Mouse (Mus musculus): ENCODE measurements around the gene Map2k3. TPM values are rescaled to one million over a fixed set of nuclear protein-coding genes. Genes with fewer than 3 reads are reported as not detected.

Map2k3 gene
- total RNA-seq, 2 experiments from 2014 or later, result 14.0 to 14.1 TPM

- intact Hi-C loops (cut with DNase I), result no loop called here
- DNase-seq (ENCODE audit: low spot score in 2 of 2), result no peak
Observed at GRCm38 (mm10) chr11:60952362-60952761, 20.5 kb downstream of the Map2k3 start.

GRCm38 (mm10) chr11:60952986-60953385, 21.2 kb downstream of the Map2k3 start:
- no peak for DNase-seq (ENCODE audit: low spot score in 2 of 2)
- intact Hi-C loops (cut with DNase I), result no loop called here

GRCm38 (mm10) chr11:60953803-60954202, 22.0 kb downstream of the Map2k3 start:
- intact Hi-C loops (cut with DNase I), result loop anchor here (1.0 kb wide), 2 partner anchors 89 to 137 kb away; no protein-coding TSS in a partner anchor
- DNase-seq (ENCODE audit: low spot score in 2 of 2), result peak; percentile 84 to 90

DNA sequence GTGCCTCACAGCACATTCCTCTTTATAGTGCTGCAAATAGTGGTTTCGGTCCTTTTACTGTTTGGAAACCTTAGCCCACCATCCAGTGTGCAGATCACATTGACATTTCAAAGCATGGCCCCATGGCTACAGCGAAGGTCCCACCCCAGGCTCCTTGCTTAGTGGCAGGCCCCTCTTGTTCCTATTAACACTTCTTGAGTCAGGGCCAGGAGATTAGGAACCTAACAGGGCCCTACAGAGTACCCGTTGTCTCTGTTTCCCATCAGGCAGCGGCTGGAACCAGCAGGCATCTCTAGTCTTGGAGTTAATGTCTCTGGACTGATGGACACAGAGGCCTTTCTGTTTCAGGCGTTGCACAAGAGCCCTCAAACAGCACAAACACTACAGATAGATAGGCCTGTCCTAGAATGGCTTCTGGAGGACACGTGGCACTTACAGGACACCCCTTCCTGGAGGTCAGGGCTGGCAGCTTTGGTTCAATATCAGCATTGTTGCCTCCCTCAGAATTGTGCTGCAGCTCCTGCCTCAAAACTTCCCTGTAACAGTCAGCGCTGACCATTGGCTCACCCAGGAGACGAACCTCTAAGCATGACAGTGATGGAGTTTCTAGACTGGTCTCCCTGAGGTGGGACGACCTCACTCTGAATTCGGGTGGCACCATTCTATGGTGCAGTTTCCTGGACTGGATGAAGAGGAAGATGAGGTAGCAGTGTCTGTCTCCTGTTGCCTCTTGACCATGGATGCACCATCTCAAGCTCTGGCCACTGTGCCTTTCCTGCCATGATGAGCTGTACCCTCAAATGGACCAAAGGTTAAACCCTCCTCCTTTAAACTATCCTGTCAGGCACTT, 22.6 kb downstream of the Map2k3 start:
- DNase-seq (ENCODE audit: low spot score in 2 of 2), result no peak
- intact Hi-C loops (cut with DNase I), result loop anchor here (1.0 kb wide), 2 partner anchors 89 to 137 kb away; no protein-coding TSS in a partner anchor

- intact Hi-C loops (cut with DNase I), result no loop called here
- no peak for DNase-seq (ENCODE audit: low spot score in 2 of 2)
Observed at GRCm38 (mm10) chr11:60955621-60956383, 24.0 kb downstream of the Map2k3 start.

DNA sequence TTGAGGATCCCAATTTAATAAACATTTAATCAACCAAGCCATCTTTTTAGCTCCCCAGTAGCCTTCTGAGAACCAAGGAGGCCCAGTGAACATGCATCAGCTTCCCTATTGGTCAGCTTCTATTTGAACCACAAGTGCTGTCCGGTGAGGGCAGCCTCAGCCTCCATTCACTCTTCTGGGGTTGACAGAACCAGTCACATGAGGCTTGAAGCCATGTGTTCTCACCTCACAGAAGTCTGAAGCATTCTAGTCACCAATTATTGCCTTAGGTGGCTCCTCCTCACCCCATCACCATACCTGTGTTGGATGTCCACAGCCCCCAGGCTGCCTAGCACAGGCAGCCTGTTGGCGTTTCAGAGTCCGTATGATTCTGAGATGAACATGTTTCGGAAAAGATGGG, 27.1 kb downstream of the Map2k3 start:
- intact Hi-C loops (cut with DNase I), result no loop called here
- no peak for DNase-seq (ENCODE audit: low spot score in 2 of 2)

GRCm38 (mm10) chr11:60961176-60961575, 29.3 kb downstream of the Map2k3 start:
- no peak for DNase-seq (ENCODE audit: low spot score in 2 of 2)
- intact Hi-C loops (cut with DNase I), result no loop called here

DNA sequence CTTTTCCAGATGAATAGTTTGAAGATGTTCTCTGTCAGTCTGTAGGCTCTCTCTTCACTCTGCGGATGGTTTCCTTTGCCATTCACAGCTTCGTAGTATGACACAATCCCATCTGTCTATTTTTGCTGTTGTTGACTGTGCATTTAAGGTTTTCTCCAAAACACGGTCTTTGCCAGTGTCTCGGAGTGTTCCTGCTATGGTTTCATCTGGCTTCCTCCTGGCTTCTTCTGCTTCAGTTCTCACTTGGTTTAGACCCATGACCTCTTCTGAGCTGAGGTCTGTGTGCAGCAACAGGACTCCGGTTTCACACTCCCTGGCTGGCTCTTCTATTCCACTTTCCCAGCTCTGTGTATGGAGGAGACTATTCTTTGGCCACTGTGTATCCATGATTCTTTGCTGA, 30.9 kb downstream of the Map2k3 start:
- intact Hi-C loops (cut with DNase I), result no loop called here
- DNase-seq (ENCODE audit: low spot score in 2 of 2), result no peak

- DNase-seq (ENCODE audit: low spot score in 2 of 2), result no peak
- intact Hi-C loops (cut with DNase I), result no loop called here
Observed at GRCm38 (mm10) chr11:60966974-60967373, 35.1 kb downstream of the Map2k3 start.

- intact Hi-C loops (cut with DNase I), result no loop called here
- no peak for DNase-seq (ENCODE audit: low spot score in 2 of 2)
Observed at GRCm38 (mm10) chr11:60975097-60975496, 43.3 kb downstream of the Map2k3 start.

- intact Hi-C loops (cut with DNase I), result no loop called here
Observed at GRCm38 (mm10) chr11:60976234-60976633, 44.4 kb downstream of the Map2k3 start.

GRCm38 (mm10) chr11:60976742-60977141, 44.9 kb downstream of the Map2k3 start:
- DNase-seq (ENCODE audit: low spot score in 2 of 2), result no peak
- intact Hi-C loops (cut with DNase I), result no loop called here

More at GRCm38 (mm10) chr11:60976234-60976633, 44.4 kb downstream of the Map2k3 start:
- DNase-seq (ENCODE audit: low spot score in 2 of 2), result no peak

DNA sequence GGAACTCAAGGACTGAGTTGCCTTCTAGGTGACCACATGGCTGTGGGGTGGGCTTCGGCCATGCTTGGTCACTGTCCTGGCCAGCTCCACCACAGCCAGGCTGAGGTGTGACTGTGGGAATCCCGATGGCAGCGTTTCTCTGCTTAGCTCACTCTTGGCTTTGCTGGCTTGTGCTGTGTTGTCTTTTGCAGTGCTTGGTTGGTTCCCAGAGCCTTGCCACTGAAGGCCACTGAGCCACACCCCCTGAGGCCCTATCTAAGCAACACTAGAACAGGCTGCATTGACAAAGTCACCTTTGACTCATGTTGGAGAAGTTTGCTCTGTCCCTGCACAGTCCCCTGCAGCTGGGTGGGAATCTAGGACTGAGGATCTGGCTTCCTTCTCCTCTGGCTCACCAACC, 45.3 kb downstream of the Map2k3 start:
- no peak for DNase-seq (ENCODE audit: low spot score in 2 of 2)
- intact Hi-C loops (cut with DNase I), result no loop called here

GRCm38 (mm10) chr11:60978658-60979057, 46.8 kb downstream of the Map2k3 start:
- intact Hi-C loops (cut with DNase I), result no loop called here
- DNase-seq (ENCODE audit: low spot score in 2 of 2), result no peak

GRCm38 (mm10) chr11:60979788-60980187, 48.0 kb downstream of the Map2k3 start:
- intact Hi-C loops (cut with DNase I), result no loop called here

GRCm38 (mm10) chr11:60981693-60982486, 50.1 kb downstream of the Map2k3 start:
- peak; percentile 25 to 46 for DNase-seq (ENCODE audit: low spot score in 2 of 2)
- intact Hi-C loops (cut with DNase I), result no loop called here

More at GRCm38 (mm10) chr11:60979788-60980187, 48.0 kb downstream of the Map2k3 start:
- no peak for DNase-seq (ENCODE audit: low spot score in 2 of 2)

DNA sequence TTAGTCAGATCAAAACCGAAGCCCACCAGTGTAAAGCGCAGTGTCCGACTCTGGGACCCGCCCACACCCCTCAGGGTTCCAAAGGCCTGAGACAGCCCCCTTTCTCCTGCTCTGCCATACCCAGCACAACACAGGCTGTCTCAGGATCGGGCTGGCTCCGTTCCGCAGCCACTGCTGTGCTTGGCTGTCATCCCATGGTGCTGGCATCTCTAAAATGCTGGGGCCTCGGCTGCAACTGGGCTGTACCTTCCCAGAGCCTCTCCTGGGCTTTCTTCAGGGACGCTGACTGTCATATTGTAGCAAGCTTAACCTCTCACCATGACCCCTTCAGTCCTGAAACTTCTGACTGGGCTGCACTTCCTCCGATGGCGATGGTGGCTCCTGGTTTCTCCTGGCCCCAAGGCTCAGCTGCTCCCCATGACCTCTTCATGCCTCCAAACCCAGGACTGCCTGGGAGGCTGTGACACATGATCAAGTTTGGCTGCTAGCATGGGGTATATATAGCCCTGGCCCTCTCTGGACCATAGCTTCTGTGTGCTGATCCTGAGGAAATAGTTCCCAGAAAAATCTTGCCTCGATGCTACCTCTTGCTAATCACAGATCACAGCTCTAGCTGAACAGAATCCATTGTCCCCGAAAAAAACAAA, 53.2 kb downstream of the Map2k3 start:
- peak; percentile 31 to 43 for DNase-seq (ENCODE audit: low spot score in 2 of 2)
- intact Hi-C loops (cut with DNase I), result no loop called here

GRCm38 (mm10) chr11:60990428-60990827, 58.6 kb downstream of the Map2k3 start:
- intact Hi-C loops (cut with DNase I), result no loop called here
- DNase-seq (ENCODE audit: low spot score in 2 of 2), result no peak

Measured in left cerebral cortex, postnatal 25 days (tissue).